Mouse (Mus musculus) heart, postnatal 10 days (tissue): ENCODE data around the gene Pgbd1. TPM values are rescaled to one million over a fixed set of nuclear protein-coding genes. Genes with fewer than 3 reads are reported as not detected.

ENCODE experiments used
- microRNA-seq, 2 experiments: library from miRNA; unstranded; fragments of <30 nt; microRNA quantifications; one replicate each; pipeline ENCODE4 v1.2.0; 2022
- total RNA-seq, 2 experiments: library from RNA; stranded (reverse); gene quantifications; 2 replicates each; pipeline ENCODE4 v1.2.3; 2021

The Pgbd1 gene
- total RNA-seq, 2 experiments from 2014 or later, result 0.36 to 0.89 TPM

Small RNA genes lying within 50 kb of the gene (microRNA-seq; reads per million reads assigned to microRNA genes)
- gene Mir1896 (0 reads per million in 2 experiments), gene Mir6942 (0.47 to 1.0 reads per million in 2 experiments)

Other genes starting within 250 kb of the Pgbd1 start
- not detected for gene Gpx5, start 148.3 kb downstream of the Pgbd1 start, total RNA-seq
- not detected for gene Gpx6, start 128.9 kb downstream of the Pgbd1 start, total RNA-seq
- not detected for gene Olfr1367, start 94.1 kb downstream of the Pgbd1 start, total RNA-seq
- gene Zscan12, start 78.2 kb downstream of the Pgbd1 start, total RNA-seq, result 1 to 10 TPM; 6.3 to 7.1 TPM
- 10 to 100 TPM; 38.9 to 39.0 TPM for gene Zkscan3, start 38.3 kb downstream of the Pgbd1 start, total RNA-seq
- gene Zscan26, start 12.7 kb upstream of the Pgbd1 start, total RNA-seq, result 10 to 100 TPM; 20.6 to 22.4 TPM
- gene Nkapl, start 27.5 kb upstream of the Pgbd1 start, total RNA-seq, result under 1 TPM; 0.57 to 0.77 TPM
- 1 to 10 TPM; 1.7 to 2.4 TPM for gene Zkscan4, start 37.8 kb upstream of the Pgbd1 start, total RNA-seq
- not detected for gene Gm10065, start 38.4 kb upstream of the Pgbd1 start, total RNA-seq
- 10 to 100 TPM; 26.0 to 28.5 TPM for gene AK157302, start 54.2 kb upstream of the Pgbd1 start, total RNA-seq
- gene Gm11273, start 60.4 kb upstream of the Pgbd1 start, total RNA-seq, result 100 to 1,000 TPM; 216 to 225 TPM
- gene Zkscan8, start 90.1 kb upstream of the Pgbd1 start, total RNA-seq, result 10 to 100 TPM; 13.9 to 18.1 TPM
- not detected for gene Olfr1366, start 101.8 kb upstream of the Pgbd1 start, total RNA-seq
- gene Olfr1535, start 118.8 kb upstream of the Pgbd1 start, total RNA-seq, result not detected
- not detected for gene Olfr1364, start 140.7 kb upstream of the Pgbd1 start, total RNA-seq
- not detected for gene Olfr1362, start 173.0 kb upstream of the Pgbd1 start, total RNA-seq
- not detected for gene Olfr11, start 201.5 kb upstream of the Pgbd1 start, total RNA-seq
- gene Olfr1361, start 222.3 kb upstream of the Pgbd1 start, total RNA-seq, result not detected
- gene Olfr1360, start 236.3 kb upstream of the Pgbd1 start, total RNA-seq, result not detected